Mouse (Mus musculus): ENCODE results near the gene Ubqln4.

DNA sequence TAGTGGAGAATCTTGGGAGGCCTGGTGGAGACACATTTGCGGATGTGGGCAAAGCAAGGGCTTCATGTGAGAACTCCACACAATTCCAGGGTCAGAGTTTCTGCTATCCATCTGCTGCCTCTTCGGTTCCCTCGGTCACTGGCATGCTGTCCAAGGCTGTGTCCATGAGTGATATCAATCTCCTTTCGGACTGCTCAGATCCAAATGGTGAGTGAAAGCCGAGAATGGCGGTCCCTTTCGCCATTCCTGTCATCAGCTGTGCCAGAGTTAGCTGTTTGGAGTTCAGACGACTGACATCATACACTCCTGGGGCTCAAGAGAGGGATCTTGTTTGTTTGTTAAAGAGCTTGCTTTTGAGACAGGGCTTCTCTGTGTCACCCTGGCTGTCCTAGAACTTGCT, 60.9 kb downstream of the Ubqln4 start:
- TF ChIP-seq CTCF (IDR thresholded peaks at IDR 0.05; ENCODE audit: control insufficient read depth, insufficient read depth, insufficient read length) (no peak), MYOD1 (IDR thresholded peaks at IDR 0.05; ENCODE audit: control insufficient read depth, insufficient read length, low read depth) (no peak)

All from C2C12 (cell line).